Mouse (Mus musculus): ENCODE measurements at regions not wholly inside any gene's neighbourhood (a gene's known extent, or its start where the extent isn't known, plus 50 kb on each side); places are given as distances from the start of the nearest gene placed in this dataset.
"Not testable (repeated sequence)": the region's sequence is repeated elsewhere in the genome, so short reads cannot be mapped to it uniquely, and the experiment has no call there.

DNA sequence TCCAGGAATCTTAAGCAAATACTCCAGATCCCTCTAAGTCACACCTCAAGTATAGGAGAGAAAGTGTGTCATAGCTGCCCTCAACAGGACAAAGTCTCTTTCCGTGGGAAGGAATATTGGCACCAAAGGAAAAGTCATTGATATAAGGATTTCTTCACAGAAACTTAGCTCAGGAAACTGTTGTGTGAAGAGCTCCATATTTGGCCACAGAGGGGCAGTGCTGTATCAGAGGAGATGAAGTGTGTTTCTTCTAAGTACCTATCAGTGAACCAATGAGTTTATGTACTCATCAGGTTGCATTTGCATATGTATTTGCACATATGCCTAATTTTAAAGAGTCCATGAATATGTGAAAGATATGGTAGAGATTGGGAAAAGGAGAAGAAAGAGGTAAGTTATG is 871.9 kb upstream of the Olfr1507 start:
- DNase-seq = not testable (repeated sequence)

- DNase-seq = not testable (repeated sequence)
Observed at GRCm38 (mm10) chr14:53363995-53364394, 868.4 kb upstream of the Olfr1507 start.

GRCm38 (mm10) chr14:53362054-53362453 is 866.5 kb upstream of the Olfr1507 start:
- DNase-seq = not testable (repeated sequence)

DNA sequence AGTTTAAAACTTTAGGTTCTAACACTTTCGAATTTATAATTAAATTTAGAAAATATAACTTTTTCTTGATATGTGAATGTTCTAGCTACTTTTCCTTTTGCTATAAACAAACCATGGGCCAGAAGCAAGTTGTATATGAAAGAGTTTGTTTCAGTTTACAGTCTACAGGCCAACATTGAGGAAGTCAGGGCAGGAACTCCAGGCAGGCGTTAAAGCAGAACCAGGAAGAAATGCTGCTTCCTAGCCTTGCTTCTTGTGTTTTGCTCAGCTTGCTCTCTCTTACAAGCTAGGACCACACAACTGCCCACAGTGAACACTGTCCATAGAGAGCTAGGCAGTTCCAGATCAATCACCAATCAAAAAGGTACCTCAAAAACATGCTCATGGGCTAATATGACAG is 861.9 kb upstream of the Olfr1507 start:
- DNase-seq = not testable (repeated sequence)

GRCm38 (mm10) chr14:53356783-53357182 is 861.2 kb upstream of the Olfr1507 start:
- not testable (repeated sequence) for DNase-seq

DNA sequence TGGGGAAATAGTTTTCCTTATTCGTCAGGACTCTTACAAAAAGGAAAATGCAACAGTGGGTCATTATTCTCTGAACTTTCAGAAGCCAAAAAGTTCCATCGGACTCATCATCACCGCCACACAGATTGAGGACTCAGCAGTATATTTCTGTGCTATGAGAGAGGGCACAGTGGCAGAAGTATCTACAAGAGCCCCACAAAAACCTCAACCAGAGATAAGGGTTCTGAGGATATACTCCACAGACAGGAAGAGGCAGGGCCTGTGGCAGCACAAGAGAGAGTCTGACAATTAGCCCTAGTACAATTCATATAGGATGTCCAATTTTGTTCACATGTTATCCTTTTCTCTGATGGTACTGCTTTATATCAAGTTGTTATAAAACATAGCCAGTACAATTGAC is 855.9 kb upstream of the Olfr1507 start:
- DNase-seq = not testable (repeated sequence)

DNA sequence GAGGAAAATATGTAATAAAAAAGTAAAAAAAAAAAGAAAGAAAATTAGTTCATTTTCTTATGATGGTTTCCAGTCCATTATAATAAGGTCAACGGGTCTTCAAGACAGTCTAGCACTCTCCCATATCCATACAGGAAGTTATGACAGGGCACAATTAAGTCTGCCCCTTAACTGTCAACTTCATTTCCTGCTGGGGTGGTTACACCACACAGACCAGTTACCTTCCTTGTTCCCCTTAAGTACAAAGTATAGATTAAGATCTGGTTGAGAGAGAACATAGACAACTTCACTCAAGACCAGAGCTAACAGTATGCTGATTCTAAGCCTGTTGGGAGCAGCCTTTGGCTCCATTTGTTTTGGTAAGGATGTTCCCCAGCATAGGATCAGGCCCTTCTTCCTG is 855.2 kb upstream of the Olfr1507 start:
- not testable (repeated sequence) for DNase-seq

- DNase-seq = not testable (repeated sequence)
Observed at GRCm38 (mm10) chr14:53349111-53349510, 853.6 kb upstream of the Olfr1507 start.

- DNase-seq = not testable (repeated sequence)
Observed at GRCm38 (mm10) chr14:53345568-53345967, 850.0 kb upstream of the Olfr1507 start.

DNA sequence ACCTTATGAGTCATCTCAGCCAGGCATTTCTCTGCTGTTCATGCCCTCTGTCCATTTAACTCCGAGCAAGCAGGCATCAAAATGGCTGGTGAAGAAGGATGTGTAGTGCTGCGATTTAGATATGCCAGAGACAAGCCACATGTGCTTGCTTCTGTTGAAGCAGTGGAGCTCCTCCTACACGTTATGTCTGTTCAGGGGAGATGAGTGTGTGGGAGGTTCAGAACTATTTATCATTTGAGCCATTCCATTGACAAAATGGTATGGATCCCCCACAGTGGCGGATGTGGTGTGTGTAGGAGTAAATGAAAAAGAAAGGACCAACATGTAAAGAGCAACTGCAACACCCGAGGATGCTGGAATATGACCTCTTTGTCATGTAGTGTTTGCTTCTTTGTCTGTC is 848.3 kb upstream of the Olfr1507 start:
- not testable (repeated sequence) for DNase-seq

DNA sequence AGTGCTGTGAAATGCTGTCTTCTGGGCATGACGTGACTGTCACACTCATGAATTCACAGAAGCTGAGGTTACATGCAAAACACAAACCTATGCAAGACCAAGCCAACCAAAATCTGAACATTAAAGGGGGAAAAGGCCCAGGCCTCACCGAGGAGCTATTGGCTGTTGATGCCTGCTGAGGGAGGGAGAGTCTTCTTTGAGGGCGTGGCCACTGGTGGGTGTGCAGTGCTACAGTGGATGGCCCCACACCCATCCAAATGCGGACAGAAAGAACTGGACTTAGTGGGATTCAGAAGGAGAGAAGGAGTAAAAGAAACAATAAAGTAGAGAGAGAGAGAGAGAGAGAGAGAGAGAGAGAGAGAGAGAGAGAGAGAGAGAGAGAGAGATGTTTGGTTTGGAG is 843.6 kb upstream of the Olfr1507 start:
- DNase-seq = not testable (repeated sequence)

DNA sequence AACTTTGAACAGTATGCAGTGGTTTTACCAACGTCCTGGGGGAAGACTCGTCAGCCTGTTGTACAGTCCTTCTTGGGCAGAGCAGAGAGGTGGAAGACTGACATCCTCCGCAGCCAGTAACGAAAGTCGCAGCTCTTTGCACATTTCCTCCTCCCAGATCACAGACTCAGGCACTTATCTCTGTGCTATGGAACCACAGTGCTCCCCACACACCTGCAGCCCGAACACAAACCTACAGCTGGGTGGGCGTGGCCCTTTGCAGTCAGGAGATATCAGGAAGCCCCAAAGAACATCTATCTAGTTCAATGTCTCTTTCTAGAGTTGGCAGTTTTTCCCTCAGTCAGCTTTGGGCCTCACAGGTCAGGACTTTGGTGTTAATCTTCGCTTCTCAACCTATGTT is 841.9 kb upstream of the Olfr1507 start:
- not testable (repeated sequence) for DNase-seq

GRCm38 (mm10) chr14:53336705-53337104 is 841.2 kb upstream of the Olfr1507 start:
- DNase-seq = not testable (repeated sequence)

GRCm38 (mm10) chr14:53334451-53334850 is 838.9 kb upstream of the Olfr1507 start:
- DNase-seq = not testable (repeated sequence)

DNA sequence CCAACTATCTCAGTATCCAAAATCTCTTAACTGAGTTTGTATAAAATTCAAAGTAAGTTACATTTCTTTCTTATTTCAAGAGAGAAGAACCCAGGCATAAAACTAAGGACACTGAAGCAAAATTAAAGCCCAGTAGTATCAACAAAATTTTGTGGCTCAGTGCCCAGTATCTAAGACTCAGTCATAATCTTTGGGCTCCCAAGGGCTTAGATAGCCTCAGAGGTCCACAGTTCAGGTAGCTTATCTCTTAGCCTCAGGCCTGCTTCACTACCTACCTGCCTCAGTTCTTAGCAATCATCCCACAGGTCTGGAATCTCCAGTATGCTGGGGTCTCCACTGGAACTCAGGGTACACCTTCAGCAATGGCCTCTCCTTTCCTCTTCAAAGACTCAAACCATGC is 835.6 kb upstream of the Olfr1507 start:
- not testable (repeated sequence) for DNase-seq

DNA sequence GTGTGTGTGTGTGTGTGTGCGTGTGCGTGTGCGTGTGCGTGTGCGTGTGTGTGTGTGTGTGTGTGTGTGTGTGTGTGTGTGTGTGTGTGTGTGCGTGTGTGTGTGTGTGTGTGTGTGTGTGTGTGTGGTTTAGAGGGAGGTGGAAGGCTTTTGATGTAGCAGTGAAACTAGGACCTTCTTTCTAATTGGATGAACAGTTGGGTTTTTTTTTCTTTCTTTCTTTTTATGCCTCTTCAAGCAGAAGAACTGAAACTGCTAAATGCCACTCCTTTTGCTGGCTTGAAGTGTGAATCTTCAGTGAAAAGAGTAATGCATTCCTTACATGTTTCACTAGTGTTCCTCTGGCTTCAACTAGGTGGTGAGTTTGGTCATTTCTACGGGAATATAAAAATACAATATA is 828.8 kb upstream of the Olfr1507 start:
- not testable (repeated sequence) for DNase-seq

GRCm38 (mm10) chr14:53318512-53319309 is 823.2 kb upstream of the Olfr1507 start:
- not testable (repeated sequence) for DNase-seq

DNA sequence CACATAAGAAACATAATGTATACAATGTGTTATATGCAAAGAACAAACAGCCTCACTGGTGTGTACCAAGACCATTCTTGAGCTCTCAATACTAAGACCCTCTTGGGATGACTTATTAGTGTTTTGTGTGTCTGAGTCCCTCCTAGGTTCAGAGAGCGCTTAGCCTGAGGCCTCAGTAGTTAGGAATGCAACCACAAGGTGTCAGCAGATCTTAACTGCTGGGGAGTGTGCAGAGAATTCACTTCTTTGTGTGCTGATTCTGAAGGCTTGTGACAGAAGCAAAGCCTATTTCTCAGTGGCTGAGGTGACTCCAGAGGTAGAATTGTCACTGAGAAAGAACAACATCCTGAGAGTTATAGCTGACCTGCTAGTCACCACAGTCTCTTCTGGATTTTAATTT is 816.9 kb upstream of the Olfr1507 start:
- DNase-seq = not testable (repeated sequence)

- not testable (repeated sequence) for DNase-seq
Observed at GRCm38 (mm10) chr14:53303179-53303578, 807.6 kb upstream of the Olfr1507 start.

DNA sequence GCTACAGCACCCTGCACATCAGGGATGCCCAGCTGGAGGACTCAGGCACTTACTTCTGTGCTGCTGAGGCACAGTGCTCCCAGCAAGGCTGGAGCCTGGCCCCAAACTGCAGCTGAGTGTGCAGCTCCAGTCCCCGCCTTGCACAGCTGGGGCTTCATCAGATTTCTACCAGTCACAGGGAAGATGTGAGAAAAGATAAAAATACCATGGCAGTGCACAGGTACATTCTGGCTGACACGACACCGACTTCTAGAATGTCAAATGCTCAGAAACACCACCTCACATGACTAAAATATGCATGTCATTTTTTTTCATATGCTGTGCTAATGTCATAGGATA is 806.9 kb upstream of the Olfr1507 start:
- DNase-seq = not testable (repeated sequence)

- DNase-seq = not testable (repeated sequence)
Observed at GRCm38 (mm10) chr14:53301722-53302490, 806.4 kb upstream of the Olfr1507 start.

DNA sequence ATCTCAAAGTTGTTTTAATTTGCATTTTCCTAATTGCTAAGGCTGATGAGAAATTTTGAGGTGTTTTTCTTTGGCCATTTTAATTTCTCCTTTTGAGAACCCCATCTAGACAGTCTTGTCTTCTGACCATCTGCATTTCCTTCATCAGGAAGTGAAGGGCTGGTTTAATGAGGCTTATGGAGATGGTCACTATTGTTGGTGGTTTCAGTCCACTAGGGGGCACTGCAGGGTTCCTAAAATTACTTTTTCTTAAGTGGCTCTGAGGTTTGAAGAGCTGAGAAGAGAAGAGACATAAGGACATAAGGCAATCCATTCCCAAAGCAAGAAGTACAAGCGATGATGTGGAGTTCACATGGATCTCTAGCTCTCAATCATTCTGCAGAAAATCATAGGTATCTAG is 805.6 kb upstream of the Olfr1507 start:
- DNase-seq = not testable (repeated sequence)

GRCm38 (mm10) chr14:53299735-53300134 is 804.2 kb upstream of the Olfr1507 start:
- not testable (repeated sequence) for DNase-seq
